ENCODE assay signal across 32 mouse cellular contexts in genomic region chr12:105239060-105239459, GRCm38 (mm10). TPM values are rescaled to one million over a fixed set of nuclear protein-coding genes. Genes with fewer than 3 reads are reported as not detected.
A peak's percentile ranks its signal among the peaks of the same experiment; 100 is the strongest.
DNase-seq lines count a peak whose midpoint lies in the region; ATAC-seq lines count a peak whose summit lies in the region.
"Had no signal": no experiment of that assay in that cellular context is flagged by ENCODE, and none has a peak within 500 bp of the region (broad histone marks: within the 10 kb centered on the region; RNA-seq: fewer than 3 reads in every experiment).

No protein-coding gene starts in this region.

- no peaks in the 10 kb centered on the region for H3K9me3 ChIP-seq in forebrain, embryonic 14.5 days (replicated peaks; ENCODE audit: control insufficient read depth, low read length)
- H3K9me3 ChIP-seq in forebrain, embryonic 12.5 days: no peaks in the 10 kb centered on the region
- no peaks in the 10 kb centered on the region for H3K9me3 ChIP-seq in hindbrain, embryonic 13.5 days
- peaks cover 5% of the 10 kb centered on the region; the same call in 1 of the 2 replicates for H3K9me3 ChIP-seq in hindbrain, embryonic 10.5 days
- no peaks in the 10 kb centered on the region for H3K9me3 ChIP-seq in midbrain, embryonic 14.5 days (ENCODE audit: control insufficient read depth, low read length)
- peaks cover 4% of the 10 kb centered on the region; the same call in 1 of the 2 replicates for H3K9me3 ChIP-seq in midbrain, embryonic 10.5 days (replicated peaks)
- H3K9me3 ChIP-seq: heart, embryonic 12.5 days; intestine, embryonic 15.5 days; limb, embryonic 13.5 days; lung, embryonic 15.5 days; midbrain, embryonic 12.5 days; stomach, embryonic 15.5 days had no signal

- H3K9ac ChIP-seq in forebrain, embryonic 14.5 days (ENCODE audit: low read length): no peak overlapping the region
- H3K9ac ChIP-seq in forebrain, embryonic 12.5 days: no peak overlapping the region
- no peak overlapping the region for H3K9ac ChIP-seq in hindbrain, embryonic 13.5 days
- no peak overlapping the region for H3K9ac ChIP-seq in midbrain, embryonic 14.5 days (replicated peaks; ENCODE audit: low read length)
- H3K9ac ChIP-seq: heart, embryonic 12.5 days; intestine, embryonic 15.5 days; limb, embryonic 13.5 days; lung, embryonic 15.5 days; midbrain, embryonic 12.5 days; stomach, embryonic 15.5 days had no signal

- H3K4me1 ChIP-seq in forebrain, embryonic 14.5 days (ENCODE audit: control insufficient read depth, insufficient read depth, low read length): no peaks in the 10 kb centered on the region
- no peaks in the 10 kb centered on the region for H3K4me1 ChIP-seq in forebrain, embryonic 12.5 days
- peaks cover 8% of the 10 kb centered on the region; the same call in 1 of the 2 replicates for H3K4me1 ChIP-seq in hindbrain, embryonic 13.5 days (replicated peaks)
- no peaks in the 10 kb centered on the region for H3K4me1 ChIP-seq in hindbrain, embryonic 10.5 days (replicated peaks)
- H3K4me1 ChIP-seq in midbrain, embryonic 14.5 days (ENCODE audit: control insufficient read depth, insufficient read depth, low read length): peaks cover 8% of the 10 kb centered on the region
- H3K4me1 ChIP-seq in midbrain, embryonic 10.5 days: no peaks in the 10 kb centered on the region
- H3K4me1 ChIP-seq: heart, embryonic 12.5 days; intestine, embryonic 15.5 days; limb, embryonic 13.5 days; lung, embryonic 15.5 days; midbrain, embryonic 12.5 days; stomach, embryonic 15.5 days had no signal

- no peak overlapping the region for H3K4me2 ChIP-seq in forebrain, embryonic 14.5 days (ENCODE audit: low read length)
- no peak overlapping the region for H3K4me2 ChIP-seq in forebrain, embryonic 12.5 days
- H3K4me2 ChIP-seq in hindbrain, embryonic 13.5 days: no peak overlapping the region
- no peak overlapping the region for H3K4me2 ChIP-seq in midbrain, embryonic 14.5 days (ENCODE audit: low read length)
- H3K4me2 ChIP-seq: heart, embryonic 12.5 days; intestine, embryonic 15.5 days; limb, embryonic 13.5 days; liver, embryonic 11.5 days; lung, embryonic 15.5 days; midbrain, embryonic 12.5 days; stomach, embryonic 15.5 days had no signal

- H3K36me3 ChIP-seq in forebrain, embryonic 14.5 days (ENCODE audit: control insufficient read depth, insufficient read depth, low read length): no peaks in the 10 kb centered on the region
- H3K36me3 ChIP-seq in forebrain, embryonic 12.5 days (replicated peaks): no peaks in the 10 kb centered on the region
- H3K36me3 ChIP-seq in hindbrain, embryonic 13.5 days: no peaks in the 10 kb centered on the region
- no peaks in the 10 kb centered on the region for H3K36me3 ChIP-seq in hindbrain, embryonic 10.5 days
- H3K36me3 ChIP-seq in midbrain, embryonic 14.5 days (ENCODE audit: control insufficient read depth, insufficient read depth, low read length): no peaks in the 10 kb centered on the region
- H3K36me3 ChIP-seq in midbrain, embryonic 10.5 days: no peaks in the 10 kb centered on the region
- H3K36me3 ChIP-seq: heart, embryonic 12.5 days; intestine, embryonic 15.5 days; limb, embryonic 13.5 days; lung, embryonic 15.5 days; midbrain, embryonic 12.5 days; stomach, embryonic 15.5 days had no signal

- peak; percentile 52 for DNase-seq in forebrain, embryonic 14.5 days (ENCODE audit: low spot score)
- no peak for DNase-seq in hindbrain, embryonic 10.5 days (ENCODE audit: low spot score)
- peak; percentile 48 for DNase-seq in midbrain, embryonic 14.5 days
- no peak for DNase-seq in midbrain, embryonic 10.5 days (ENCODE audit: low spot score)
- no peak for DNase-seq in spleen, postnatal 10 days (ENCODE audit: low spot score in 2 of 2)
- DNase-seq: adrenal gland, adult 2 months; adrenal gland, postnatal 36 days; cerebellum, adult 9-10 months; cerebellum, postnatal 36 days; gastrocnemius, adult 2 months; gastrocnemius, postnatal 36 days; heart, adult 2 months; kidney, adult 2 months; kidney, postnatal 36 days had no signal

- H3K27ac ChIP-seq in forebrain, embryonic 14.5 days (ENCODE audit: low read depth, low read length): no peak overlapping the region
- no peak overlapping the region for H3K27ac ChIP-seq in forebrain, embryonic 12.5 days
- peak overlapping the region; percentile 69 for H3K27ac ChIP-seq in hindbrain, embryonic 13.5 days
- no peak overlapping the region for H3K27ac ChIP-seq in hindbrain, embryonic 10.5 days
- H3K27ac ChIP-seq in midbrain, embryonic 14.5 days (replicated peaks; ENCODE audit: low read depth, low read length): peak overlapping the region; percentile 71
- no peak overlapping the region for H3K27ac ChIP-seq in midbrain, embryonic 10.5 days (replicated peaks)
- H3K27ac ChIP-seq: gastrocnemius, adult 2 months; heart, adult 2 months; intestine, embryonic 15.5 days; layer of hippocampus, adult 2 months; limb, embryonic 13.5 days; lung, embryonic 15.5 days; stomach, embryonic 15.5 days had no signal

- ATAC-seq in forebrain, embryonic 14.5 days: no peak
- no peak for ATAC-seq in forebrain, embryonic 12.5 days (ENCODE audit: low FRiP score)
- no peak for ATAC-seq in hindbrain, embryonic 13.5 days (ENCODE audit: low FRiP score)
- no peak for ATAC-seq in midbrain, embryonic 14.5 days (ENCODE audit: low FRiP score, low TSS enrichment)
- ATAC-seq: activated CD4-positive, CD25-positive, alpha-beta regulatory T cell, adult 4 months; intestine, embryonic 15.5 days had no signal

- no peaks in the 10 kb centered on the region for H3K27me3 ChIP-seq in forebrain, embryonic 14.5 days (replicated peaks; ENCODE audit: control insufficient read depth, insufficient read depth, low read length)
- H3K27me3 ChIP-seq in forebrain, embryonic 12.5 days: no peaks in the 10 kb centered on the region
- no peaks in the 10 kb centered on the region for H3K27me3 ChIP-seq in hindbrain, embryonic 13.5 days
- no peaks in the 10 kb centered on the region for H3K27me3 ChIP-seq in hindbrain, embryonic 10.5 days (ENCODE audit: insufficient read depth, poor library complexity, severe bottlenecking)
- no peaks in the 10 kb centered on the region for H3K27me3 ChIP-seq in midbrain, embryonic 14.5 days (ENCODE audit: control insufficient read depth, insufficient read depth, low read length)
- H3K27me3 ChIP-seq in midbrain, embryonic 10.5 days (ENCODE audit: low read depth, poor library complexity, severe bottlenecking): no peaks in the 10 kb centered on the region
- H3K27me3 ChIP-seq: heart, embryonic 12.5 days; intestine, embryonic 15.5 days; limb, embryonic 13.5 days; lung, embryonic 15.5 days; midbrain, embryonic 12.5 days; stomach, embryonic 15.5 days had no signal

- WGBS in forebrain, embryonic 14.5 days: 52% methylated on average over 9 of the region's 9 CpGs
- 63% methylated on average over 9 of the region's 9 CpGs for WGBS in forebrain, embryonic 12.5 days
- 58% methylated on average over 9 of the region's 9 CpGs for WGBS in hindbrain, embryonic 13.5 days
- WGBS in hindbrain, embryonic 10.5 days: 90% methylated on average over 9 of the region's 9 CpGs
- 48% methylated on average over 9 of the region's 9 CpGs for WGBS in midbrain, embryonic 14.5 days
- 91% methylated on average over 9 of the region's 9 CpGs for WGBS in midbrain, embryonic 10.5 days

- no peak overlapping the region for H3K4me3 ChIP-seq in forebrain, embryonic 14.5 days (ENCODE audit: low read depth, low read length)
- H3K4me3 ChIP-seq in forebrain, embryonic 12.5 days (replicated peaks): no peak overlapping the region
- no peak overlapping the region for H3K4me3 ChIP-seq in hindbrain, embryonic 13.5 days
- no peak overlapping the region for H3K4me3 ChIP-seq in hindbrain, embryonic 10.5 days
- no peak overlapping the region for H3K4me3 ChIP-seq in midbrain, embryonic 14.5 days (replicated peaks; ENCODE audit: low read depth, low read length)
- no peak overlapping the region for H3K4me3 ChIP-seq in midbrain, embryonic 10.5 days
- H3K4me3 ChIP-seq: gastrocnemius, adult 2 months; heart, adult 2 months; heart, embryonic 12.5 days; intestine, embryonic 15.5 days; layer of hippocampus, adult 2 months; limb, embryonic 13.5 days; lung, embryonic 15.5 days; midbrain, embryonic 12.5 days; myocyte; stomach, embryonic 15.5 days had no signal

RNA-seq across cellular contexts. Expression of gene Tcl1, which starts 16.5 kb away (rescaled TPM):
- polyA plus RNA-seq in forebrain, embryonic 14.5 days (2014; fragmentation: Nextera tagmentation; extraction: Ambion mirVana): not detected in 2 replicates
- polyA plus RNA-seq in forebrain, embryonic 12.5 days (2016; fragmentation: Nextera tagmentation; extraction: Ambion mirVana): not detected in 2 replicates
- polyA plus RNA-seq in hindbrain, embryonic 13.5 days (2015; fragmentation: Nextera tagmentation; extraction: Ambion mirVana): not detected in 2 replicates
- polyA plus RNA-seq in hindbrain, embryonic 10.5 days (2016; fragmentation: Nextera tagmentation; extraction: Ambion mirVana): not detected in 2 replicates
- not detected in 2 replicates for polyA plus RNA-seq in midbrain, embryonic 14.5 days (2014; fragmentation: Nextera tagmentation; extraction: Ambion mirVana)
- polyA plus RNA-seq in midbrain, embryonic 10.5 days (2016; fragmentation: Nextera tagmentation; extraction: Ambion mirVana): not detected in 2 replicates
- polyA plus RNA-seq: adrenal gland, adult 2 months; C2C12; embryonic facial prominence, embryonic 11.5 days; heart, adult 2 months; heart, embryonic 12.5 days; heart, postnatal 0 days; intestine, embryonic 15.5 days; kidney, adult 2 months; kidney, embryonic 16.5 days; liver, embryonic 11.5 days; liver, embryonic 16.5 days; lung, embryonic 15.5 days; midbrain, embryonic 12.5 days; myocyte; neural tube, embryonic 14.5 days; stomach, embryonic 15.5 days had no signal

RNA-seq across cellular contexts. Expression of gene Tcl1b4, which starts 37.3 kb away (rescaled TPM):
- polyA plus RNA-seq in forebrain, embryonic 14.5 days (2014; fragmentation: Nextera tagmentation; extraction: Ambion mirVana): not detected in 2 replicates
- not detected in 2 replicates for polyA plus RNA-seq in forebrain, embryonic 12.5 days (2016; fragmentation: Nextera tagmentation; extraction: Ambion mirVana)
- not detected in 2 replicates for polyA plus RNA-seq in hindbrain, embryonic 13.5 days (2015; fragmentation: Nextera tagmentation; extraction: Ambion mirVana)
- not detected in 2 replicates for polyA plus RNA-seq in hindbrain, embryonic 10.5 days (2016; fragmentation: Nextera tagmentation; extraction: Ambion mirVana)
- not detected in 2 replicates for polyA plus RNA-seq in midbrain, embryonic 14.5 days (2014; fragmentation: Nextera tagmentation; extraction: Ambion mirVana)
- polyA plus RNA-seq in midbrain, embryonic 10.5 days (2016; fragmentation: Nextera tagmentation; extraction: Ambion mirVana): not detected in 2 replicates
- polyA plus RNA-seq: activated CD4-positive, CD25-positive, alpha-beta regulatory T cell, adult 4 months; adrenal gland, adult 2 months; C2C12; embryonic facial prominence, embryonic 11.5 days; heart, adult 2 months; heart, embryonic 12.5 days; heart, postnatal 0 days; intestine, embryonic 15.5 days; kidney, adult 2 months; kidney, embryonic 16.5 days; limb, embryonic 13.5 days; liver, embryonic 11.5 days; liver, embryonic 16.5 days; lung, embryonic 15.5 days; midbrain, embryonic 12.5 days; myocyte; neural tube, embryonic 14.5 days; stomach, embryonic 15.5 days had no signal

RNA-seq across cellular contexts. Expression of gene Tcl1b3, which starts 48.2 kb away (rescaled TPM):
- not detected in 2 replicates for polyA plus RNA-seq in forebrain, embryonic 14.5 days (2014; fragmentation: Nextera tagmentation; extraction: Ambion mirVana)
- polyA plus RNA-seq in forebrain, embryonic 12.5 days (2016; fragmentation: Nextera tagmentation; extraction: Ambion mirVana): not detected in 2 replicates
- polyA plus RNA-seq in hindbrain, embryonic 13.5 days (2015; fragmentation: Nextera tagmentation; extraction: Ambion mirVana): not detected in 2 replicates
- polyA plus RNA-seq in hindbrain, embryonic 10.5 days (2016; fragmentation: Nextera tagmentation; extraction: Ambion mirVana): not detected in 2 replicates
- not detected in 2 replicates for polyA plus RNA-seq in midbrain, embryonic 14.5 days (2014; fragmentation: Nextera tagmentation; extraction: Ambion mirVana)
- not detected in 2 replicates for polyA plus RNA-seq in midbrain, embryonic 10.5 days (2016; fragmentation: Nextera tagmentation; extraction: Ambion mirVana)
- polyA plus RNA-seq: activated CD4-positive, CD25-positive, alpha-beta regulatory T cell, adult 4 months; adrenal gland, adult 2 months; C2C12; embryonic facial prominence, embryonic 11.5 days; heart, adult 2 months; heart, embryonic 12.5 days; heart, postnatal 0 days; intestine, embryonic 15.5 days; kidney, adult 2 months; kidney, embryonic 16.5 days; limb, embryonic 13.5 days; liver, embryonic 11.5 days; liver, embryonic 16.5 days; lung, embryonic 15.5 days; midbrain, embryonic 12.5 days; myocyte; neural tube, embryonic 14.5 days; stomach, embryonic 15.5 days had no signal

Comparison
In these comparisons a context has a peak if more than half of its experiments do, and no peak if none do; other contexts are left out.
1. DNase-seq: peak in forebrain, embryonic 14.5 days (single experiment) and midbrain, embryonic 14.5 days (single experiment); none in hindbrain, embryonic 10.5 days (single experiment), midbrain, embryonic 10.5 days (single experiment) and spleen, postnatal 10 days (0 of 2).
2. H3K27ac ChIP-seq: peak in hindbrain, embryonic 13.5 days (single experiment) and midbrain, embryonic 14.5 days (single experiment); none in forebrain, embryonic 14.5 days (single experiment), forebrain, embryonic 12.5 days (single experiment), hindbrain, embryonic 10.5 days (single experiment) and midbrain, embryonic 10.5 days (single experiment).